Mouse (Mus musculus): ENCODE measurements around the gene Kctd7.

Gene Kctd7

GRCm38 (mm10) chr5:130192356-130192944 is 47.8 kb downstream of the Kctd7 start:
- 68% methylated on average over 2 of the region's 2 CpGs for WGBS

GRCm38 (mm10) chr5:130193760-130194159 is 49.1 kb downstream of the Kctd7 start:
- 96% methylated on average over 3 of the region's 3 CpGs for WGBS

- WGBS = 76% methylated on average over 1 of the region's 1 CpGs
Measured at GRCm38 (mm10) chr5:130196307-130196706, 51.6 kb downstream of the Kctd7 start.

GRCm38 (mm10) chr5:130197454-130197853 is 52.8 kb downstream of the Kctd7 start:
- WGBS = 76% methylated on average over 3 of the region's 3 CpGs

- WGBS = 91% methylated on average over 7 of the region's 7 CpGs
Measured at GRCm38 (mm10) chr5:130197981-130198380, 53.3 kb downstream of the Kctd7 start.

- WGBS = 79% methylated on average over 10 of the region's 10 CpGs
Measured at GRCm38 (mm10) chr5:130200233-130201029, 55.8 kb downstream of the Kctd7 start.

- WGBS = 83% methylated on average over 4 of the region's 4 CpGs
Measured at GRCm38 (mm10) chr5:130203948-130204347, 59.3 kb downstream of the Kctd7 start.

- 79% methylated on average over 6 of the region's 6 CpGs for WGBS
Measured at GRCm38 (mm10) chr5:130204560-130204959, 59.9 kb downstream of the Kctd7 start.

All from cerebral cortex, adult 2 months (tissue).